Mouse (Mus musculus) inflammation-experienced regulatory T-cells (primary cell): ENCODE data around the gene Tmem191c. TPM values are rescaled to one million over a fixed set of nuclear protein-coding genes. Genes with fewer than 3 reads are reported as not detected.

Source experiments
- polyA plus RNA-seq, 2 experiments: library from polyadenylated mRNA; unstranded; fragments of 100-300 nt; shearing (Covaris generic); gene quantifications; one replicate each; pipeline ENCODE4 v1.2.1; 2017

Gene Tmem191c
- 100 to 1,000 TPM; 155 to 170 TPM for polyA plus RNA-seq

GRCm38 (mm10) chr16:17275721-17276120, at the start of gene Tmem191c:
TSS of gene Tmem191c (plus strand) at chr16:17276077.

DNA sequence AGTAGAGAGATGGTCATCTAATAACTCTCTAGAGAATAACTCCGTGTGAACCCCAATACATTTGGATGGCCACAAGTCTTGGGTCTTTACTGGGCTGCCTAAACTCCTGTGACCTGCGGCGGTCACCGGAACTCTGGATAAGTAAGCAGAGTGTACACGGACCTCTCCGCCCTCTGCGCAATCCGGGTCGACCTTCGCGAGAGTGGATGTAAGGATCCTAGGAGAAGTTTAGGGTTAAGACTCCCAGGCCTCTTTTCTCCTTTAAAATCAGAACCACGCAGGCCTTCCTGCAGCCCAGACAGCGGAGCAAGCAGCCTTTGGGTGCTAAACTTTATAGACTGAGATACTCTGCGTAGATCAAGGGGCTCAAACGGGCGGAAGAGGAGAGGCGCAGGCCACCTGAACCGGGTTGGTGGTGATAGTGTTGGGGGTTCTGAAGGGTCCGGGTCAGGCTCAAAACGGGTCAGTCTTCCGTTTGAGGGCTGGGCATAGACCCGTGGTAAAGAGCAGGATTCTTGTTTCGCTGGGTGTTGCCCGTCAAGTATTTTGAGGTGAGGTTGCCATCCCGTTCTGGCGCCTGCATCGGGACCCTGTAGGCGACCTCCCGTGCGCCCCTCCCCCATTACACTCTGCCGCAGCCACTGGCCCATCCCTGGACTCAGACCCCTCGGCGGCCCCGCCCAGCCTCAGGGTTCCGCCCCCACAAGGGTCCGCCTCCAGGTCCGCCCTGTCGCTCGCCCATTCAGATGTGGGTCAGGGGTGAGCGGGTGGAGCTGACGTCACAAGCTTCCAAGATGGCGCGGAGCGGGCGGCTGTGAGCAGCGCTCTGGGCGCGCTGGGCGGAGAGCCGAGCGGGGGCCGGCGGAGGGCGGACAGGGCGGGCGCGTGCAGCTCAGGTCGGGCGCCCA, 42.8 kb upstream of the Tmem191c start, which contains the start of gene Hic2:
Hic2 (plus strand) TSS at position 779 of the 908 bp plus-strand sequence.

DNA sequence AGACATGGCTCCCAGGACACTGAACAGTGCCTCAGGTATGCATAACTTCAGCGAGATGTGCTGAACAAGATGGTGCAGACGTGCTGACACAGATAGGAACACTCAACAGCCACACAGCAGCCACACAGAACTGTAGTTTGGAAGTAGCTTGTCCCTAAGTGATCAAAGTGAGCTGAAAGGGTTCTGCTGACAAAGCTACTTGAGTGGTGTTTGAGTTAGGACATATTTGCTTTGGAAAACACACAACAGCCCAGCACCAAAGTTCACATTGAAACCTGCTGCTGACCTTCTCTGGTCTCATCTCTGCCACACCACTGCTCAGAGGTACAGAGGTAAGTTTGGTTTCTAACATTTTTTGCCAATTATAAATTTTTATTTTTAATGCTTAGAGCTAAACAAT, 55.2 kb downstream of the Tmem191c start, which contains the start of gene Serpind1:
Serpind1 (plus strand) TSS at position 256 of the 400 bp plus-strand sequence.

Other genes with a start within 250 kb of the Tmem191c start
- gene Ypel1, start 206.4 kb upstream of the Tmem191c start, polyA plus RNA-seq = 10 to 100 TPM in 1 of 2 experiments, 1 to 10 TPM in 1; 3.4 to 10.1 TPM
- gene Ppil2, start 164.8 kb upstream of the Tmem191c start, polyA plus RNA-seq = 100 to 1,000 TPM; 210 to 226 TPM
- 1 to 10 TPM; 1.5 to 3.5 TPM for gene 2610318N02Rik, start 150.9 kb upstream of the Tmem191c start, polyA plus RNA-seq
- 10 to 100 TPM; 33.7 to 37.7 TPM for gene Sdf2l1, start 143.7 kb upstream of the Tmem191c start, polyA plus RNA-seq
- gene Ydjc, start 131.5 kb upstream of the Tmem191c start, polyA plus RNA-seq = 10 to 100 TPM in 1 of 2 experiments, 1 to 10 TPM in 1; 9.6 to 14.8 TPM
- gene Ccdc116, start 128.8 kb upstream of the Tmem191c start, polyA plus RNA-seq = 1 to 10 TPM; 1.0 to 1.2 TPM
- 100 to 1,000 TPM; 236 to 280 TPM for gene Ube2l3, start 73.4 kb upstream of the Tmem191c start, polyA plus RNA-seq
- not detected for gene Rimbp3, start 67.5 kb upstream of the Tmem191c start, polyA plus RNA-seq
- 1 to 10 TPM; 1.8 to 2.6 TPM for gene Hic2, start 42.5 kb upstream of the Tmem191c start, polyA plus RNA-seq
- under 1 TPM in 1 of 2 experiments, not detected in 1; 0.25 TPM for gene Serpind1, start 55.3 kb downstream of the Tmem191c start, polyA plus RNA-seq
- gene Snap29, start 129.9 kb downstream of the Tmem191c start, polyA plus RNA-seq = 10 to 100 TPM; 18.5 to 19.4 TPM
- 10 to 100 TPM; 61.4 to 67.6 TPM for gene Pi4ka, start 130.2 kb downstream of the Tmem191c start, polyA plus RNA-seq
- 10 to 100 TPM; 80.2 to 80.8 TPM for gene Crkl, start 175.9 kb downstream of the Tmem191c start, polyA plus RNA-seq
- under 1 TPM; 0.10 to 0.44 TPM for gene Aifm3, start 213.5 kb downstream of the Tmem191c start, polyA plus RNA-seq
- gene Lztr1, start 232.6 kb downstream of the Tmem191c start, polyA plus RNA-seq = 10 to 100 TPM; 46.5 to 49.9 TPM